Mouse (Mus musculus) thymus, adult 2 months (tissue): ENCODE measurements around the gene Ush2a.

Experiments
- CTCF ChIP-seq: fragments of 200-500 bp; IDR thresholded peaks from 2 replicates; pipeline ENCODE4 v1.5.1; 2012; ENCODE audit warnings: mild to moderate bottlenecking, control low read depth, low read length, moderate library complexity, borderline replicate concordance; ENCODE audit not compliant: control insufficient read depth, poor library complexity, insufficient read depth; ENCODE audit errors: extremely low read depth
- POLR2A ChIP-seq: fragments of 200-500 bp; IDR thresholded peaks from 2 replicates; pipeline ENCODE4 v1.6.1; 2012; ENCODE audit warnings: mild to moderate bottlenecking, low read length, control low read depth, moderate library complexity; ENCODE audit not compliant: control insufficient read depth, poor library complexity, insufficient read depth; ENCODE audit errors: extremely low read depth

GRCm38 (mm10) chr1:188599134-188599533 is 337.3 kb downstream of the Ush2a start:
- TF ChIP-seq POLR2A (no peak), CTCF (no peak)
